8 mouse cellular contexts compared by ENCODE assay signal in genomic region chr3:103102454-103103390, GRCm38 (mm10). TPM values are rescaled to one million over a fixed set of nuclear protein-coding genes. Genes with fewer than 3 reads are reported as not detected.
DNase-seq lines count a peak whose midpoint lies in the region; ATAC-seq lines count a peak whose summit lies in the region.

Gene Dennd2c (plus strand): TSS chr3:103102604.

- H3K4me1 ChIP-seq in embryonic facial prominence, embryonic 13.5 days: 0 out of 2 replicates have a peak, but pooled peaks cover 8% of the 10 kb centered on the region
- H3K4me1 ChIP-seq in limb, embryonic 10.5 days: peaks cover 14% of the 10 kb centered on the region
- 0 out of 2 replicates have a peak, but pooled peaks cover 7% of the 10 kb centered on the region for H3K4me1 ChIP-seq in midbrain, embryonic 12.5 days

- H3K4me3 ChIP-seq in embryonic facial prominence, embryonic 13.5 days: peak within 1 kb of the TSS; percentile 82
- peak within 1 kb of the TSS; percentile 79 for H3K4me3 ChIP-seq in limb, embryonic 10.5 days
- H3K4me3 ChIP-seq in midbrain, embryonic 12.5 days: peak within 1 kb of the TSS; percentile 52

- H3K27me3 ChIP-seq in embryonic facial prominence, embryonic 13.5 days: no peaks in the 10 kb centered on the region
- H3K27me3 ChIP-seq in limb, embryonic 10.5 days (ENCODE audit: low read depth, poor library complexity, severe bottlenecking): peaks cover 31% of the 10 kb centered on the region
- H3K27me3 ChIP-seq in midbrain, embryonic 12.5 days: peaks cover 28% of the 10 kb centered on the region

- peak within 1 kb of the TSS; percentile 91 for H3K27ac ChIP-seq in embryonic facial prominence, embryonic 13.5 days
- peak within 1 kb of the TSS; percentile 83 for H3K27ac ChIP-seq in limb, embryonic 10.5 days
- no peak within 1 kb of the TSS for H3K27ac ChIP-seq in midbrain, embryonic 12.5 days (replicated peaks)

- no peaks in the 10 kb centered on the region for H3K9me3 ChIP-seq in embryonic facial prominence, embryonic 13.5 days
- no peaks in the 10 kb centered on the region for H3K9me3 ChIP-seq in limb, embryonic 10.5 days (replicated peaks)
- no peaks in the 10 kb centered on the region for H3K9me3 ChIP-seq in midbrain, embryonic 12.5 days

- H3K9ac ChIP-seq in embryonic facial prominence, embryonic 13.5 days: peak within 1 kb of the TSS; percentile 88
- H3K9ac ChIP-seq in midbrain, embryonic 12.5 days (replicated peaks): peak within 1 kb of the TSS; percentile 37

- H3K36me3 ChIP-seq in embryonic facial prominence, embryonic 13.5 days: no peaks in the 10 kb centered on the region
- H3K36me3 ChIP-seq in limb, embryonic 10.5 days: no peaks in the 10 kb centered on the region
- H3K36me3 ChIP-seq in midbrain, embryonic 12.5 days: no peaks in the 10 kb centered on the region

- peak; percentile 96 for DNase-seq in 3134 (ENCODE audit: extremely low read depth, insufficient read length, low spot score)
- DNase-seq in adrenal gland, postnatal 36 days: peak; percentile 96
- peak; percentile 95 to 96 for DNase-seq in heart, adult 18-20 months
- DNase-seq in kidney, adult 18-20 months: peak; percentile 96
- DNase-seq in limb, embryonic 10.5 days (ENCODE audit: low spot score): peak; percentile 91
- peak; percentile 83 for DNase-seq in skeletal muscle tissue, adult 2 months (ENCODE audit: low read depth, low spot score)

- peak within 1 kb of the TSS; percentile 81 for H3K4me2 ChIP-seq in embryonic facial prominence, embryonic 13.5 days
- peak within 1 kb of the TSS; percentile 71 for H3K4me2 ChIP-seq in midbrain, embryonic 12.5 days (replicated peaks)

- WGBS in embryonic facial prominence, embryonic 13.5 days: under 1% methylated on average over 70 of the region's 72 CpGs
- 1% methylated on average over 72 of the region's 72 CpGs for WGBS in limb, embryonic 10.5 days
- 1% methylated on average over 72 of the region's 72 CpGs for WGBS in midbrain, embryonic 12.5 days

- peak; percentile 95 for ATAC-seq in embryonic facial prominence, embryonic 13.5 days (ENCODE audit: insufficient number of reproducible peaks, insufficient read depth, low FRiP score, low TSS enrichment, low read depth)
- ATAC-seq in midbrain, embryonic 12.5 days (ENCODE audit: low FRiP score, low read depth): peak; percentile 97

RNA-seq across cellular contexts. Expression of gene Dennd2c, which starts in this region (rescaled TPM):
- 1 to 10 TPM; 1.5 to 1.7 TPM for total RNA-seq in adrenal gland, postnatal 36 days (2021)
- 11.9 and 12.8 TPM in 2 replicates for polyA plus RNA-seq in embryonic facial prominence, embryonic 13.5 days (2015; fragmentation: Nextera tagmentation; extraction: Ambion mirVana)
- 1 to 10 TPM; 1.2 to 1.6 TPM for total RNA-seq in heart, adult 18-20 months (2021)
- polyA plus RNA-seq in limb, embryonic 10.5 days (2016; fragmentation: Nextera tagmentation; extraction: Ambion mirVana): 1.7 and 3.1 TPM in 2 replicates
- 2.5 and 3.5 TPM in 2 replicates for polyA plus RNA-seq in midbrain, embryonic 12.5 days (2016; fragmentation: Nextera tagmentation; extraction: Ambion mirVana)
